Mouse (Mus musculus) lung, postnatal 25 days (tissue): ENCODE results near the gene Gm13889.

Experiments
- DNase-seq: peaks from one replicate; pipeline ENCODE4 v3.0.0; 2022; ENCODE audit warnings: low spot score

The Gm13889 gene

DNA sequence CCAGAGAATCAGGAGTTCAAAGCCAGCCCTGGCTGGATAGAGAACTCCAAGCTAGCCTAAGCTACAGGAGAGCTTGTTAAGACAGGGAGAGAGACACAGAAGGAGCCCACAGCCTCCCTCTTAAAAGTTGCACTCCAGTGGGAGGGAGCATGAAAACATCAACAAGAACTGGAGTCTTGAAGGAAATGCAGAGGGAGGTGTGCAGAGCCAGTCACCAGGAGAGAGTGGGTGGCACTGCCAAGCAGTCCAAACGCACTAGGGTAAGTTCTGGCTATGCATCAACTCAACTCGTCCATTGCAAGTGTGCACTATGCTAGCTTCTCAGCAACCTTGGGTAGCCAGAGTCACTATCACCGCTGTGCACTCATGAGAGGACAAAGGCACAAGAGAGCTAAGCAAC is 1.2 kb upstream of the Gm13889 start:
- DNase-seq, result no peak

DNA sequence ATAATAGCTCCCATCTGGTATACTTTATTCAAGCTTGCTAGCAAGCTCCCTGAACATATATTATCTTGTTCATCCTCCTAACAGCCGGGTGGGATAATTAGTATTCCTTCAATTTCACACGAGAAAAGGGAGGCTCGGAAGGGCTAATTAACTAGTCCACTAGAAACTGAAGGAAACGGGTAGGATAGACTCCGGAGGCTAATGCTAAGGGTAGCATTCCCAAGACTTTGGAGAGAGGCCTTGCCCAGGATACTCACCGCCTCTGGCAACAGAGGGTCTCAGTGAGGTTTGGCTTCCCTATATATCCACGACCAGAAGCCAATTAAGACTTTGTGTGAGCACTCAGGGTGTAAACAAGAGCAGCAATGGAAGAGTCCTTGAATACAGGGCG is 779 bp upstream of the Gm13889 start:
- no peak for DNase-seq

DNA sequence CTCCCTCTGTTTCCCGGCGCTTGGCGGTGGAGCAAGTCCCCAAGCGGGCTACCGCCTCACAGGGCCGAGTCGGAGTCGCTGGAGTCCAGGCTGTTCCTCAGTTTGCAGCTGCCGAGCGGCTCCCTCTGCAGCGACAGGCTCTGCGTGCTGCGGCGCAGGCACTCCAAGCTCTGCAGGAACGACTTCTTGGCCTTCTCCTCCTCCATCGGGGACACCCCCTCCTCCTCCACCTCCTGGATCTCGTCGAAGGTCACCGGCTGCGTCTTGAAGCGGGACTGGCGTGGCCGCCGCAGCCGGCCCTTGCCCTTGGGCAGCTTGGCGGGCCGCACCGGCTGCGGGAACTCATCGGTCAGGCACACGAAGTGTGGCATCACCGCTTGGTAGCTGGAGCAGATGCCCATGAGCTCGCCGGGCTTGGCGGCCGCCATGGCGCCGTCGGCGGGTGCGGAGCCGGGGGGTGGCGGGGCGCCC is 635 bp downstream of the Gm13889 start:
- peak; percentile 26 for DNase-seq

DNA sequence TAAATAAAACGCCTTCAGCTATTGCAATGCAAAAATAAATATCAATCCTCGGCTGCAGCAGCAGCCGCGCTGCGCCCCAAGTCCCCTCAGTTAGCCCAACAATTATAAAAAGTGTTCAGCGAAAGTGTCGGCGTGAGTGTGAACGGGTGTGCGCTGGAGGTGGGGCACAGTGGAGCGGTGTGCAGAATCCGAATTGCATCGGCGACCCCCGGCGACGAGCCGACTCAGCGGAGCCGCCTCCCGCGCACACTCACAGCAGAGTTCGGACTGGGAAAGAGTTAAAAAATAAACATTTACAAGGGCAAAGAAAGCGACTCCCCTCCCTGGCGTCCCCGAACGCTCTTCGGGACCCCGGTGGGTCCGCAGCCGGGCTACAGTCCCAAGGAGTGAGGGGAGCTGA is 1.1 kb downstream of the Gm13889 start:
- DNase-seq, result no peak

DNA sequence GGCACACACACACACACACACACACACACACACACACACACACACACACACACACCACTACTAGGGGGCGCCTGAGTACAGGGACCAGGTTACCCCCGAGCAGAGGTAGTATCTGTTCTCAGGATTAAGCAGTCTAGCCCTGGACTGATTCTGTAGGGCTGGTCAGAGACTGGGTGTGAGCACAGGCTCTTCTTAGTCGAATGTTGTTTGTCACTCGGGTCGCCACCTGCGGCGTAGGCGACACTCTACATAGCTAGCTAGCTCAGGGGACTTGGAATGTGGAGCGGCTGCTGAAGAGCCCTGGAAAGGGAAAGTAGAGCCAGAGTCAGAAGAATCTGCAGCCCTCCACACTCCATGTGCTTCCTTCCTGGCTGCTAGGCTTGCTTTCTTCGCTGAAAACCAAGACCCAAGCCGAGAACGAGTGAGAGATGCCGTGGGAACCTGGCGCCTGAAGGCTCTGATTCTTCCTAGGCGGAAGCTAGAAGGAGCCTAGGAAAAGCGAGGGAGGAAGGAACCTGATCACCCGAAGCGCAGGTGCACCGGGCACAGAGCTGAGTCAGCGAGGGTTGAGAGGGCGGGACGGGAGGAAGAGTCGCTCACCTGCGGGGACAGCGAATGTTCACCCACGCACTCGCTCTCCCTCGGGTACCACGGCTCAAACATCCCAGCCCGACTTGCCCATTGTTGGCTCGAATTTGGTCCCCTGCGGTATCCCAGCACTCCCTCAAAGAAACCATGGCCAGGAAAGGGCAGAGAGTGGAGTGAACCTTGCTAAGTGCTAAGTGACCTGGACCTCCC is 2.0 kb downstream of the Gm13889 start:
- DNase-seq, result no peak

DNA sequence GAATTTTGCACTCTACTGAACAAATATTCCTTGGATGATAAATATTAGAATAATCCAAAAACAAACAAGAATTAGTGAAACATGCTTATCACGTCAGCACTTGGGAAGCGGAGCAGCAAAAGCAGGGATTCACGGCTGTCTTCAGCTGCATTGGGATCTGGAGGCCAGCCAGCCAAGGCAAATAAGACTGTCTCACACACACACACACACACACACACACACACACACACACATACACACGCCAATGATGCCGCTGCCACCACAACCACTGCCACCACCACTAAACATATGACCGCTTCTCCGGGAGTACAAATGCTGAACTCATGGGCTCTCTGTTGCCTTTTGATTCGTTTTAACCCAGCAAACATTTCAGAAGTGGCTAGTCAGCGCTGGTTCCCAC is 3.3 kb downstream of the Gm13889 start:
- DNase-seq, result no peak

DNA sequence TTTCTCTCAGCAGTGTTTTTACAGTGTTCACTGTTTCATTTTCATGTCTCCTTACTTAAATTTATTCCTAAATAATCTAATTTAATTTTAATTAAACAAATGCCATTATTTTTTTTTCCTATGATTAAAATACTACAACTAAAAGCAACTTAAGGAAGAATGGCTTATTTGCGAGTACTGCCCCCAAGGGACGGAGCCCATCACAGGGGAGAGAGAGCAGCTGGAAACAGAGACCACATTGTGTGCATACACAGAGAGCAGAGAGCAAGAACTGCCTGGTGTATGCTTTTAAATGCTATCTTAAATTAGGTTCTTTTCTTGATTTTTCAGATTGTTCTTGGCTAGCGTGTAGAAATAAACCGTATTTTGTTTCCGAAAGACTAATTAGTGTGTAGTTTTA is 10.0 kb downstream of the Gm13889 start:
- no peak for DNase-seq

DNA sequence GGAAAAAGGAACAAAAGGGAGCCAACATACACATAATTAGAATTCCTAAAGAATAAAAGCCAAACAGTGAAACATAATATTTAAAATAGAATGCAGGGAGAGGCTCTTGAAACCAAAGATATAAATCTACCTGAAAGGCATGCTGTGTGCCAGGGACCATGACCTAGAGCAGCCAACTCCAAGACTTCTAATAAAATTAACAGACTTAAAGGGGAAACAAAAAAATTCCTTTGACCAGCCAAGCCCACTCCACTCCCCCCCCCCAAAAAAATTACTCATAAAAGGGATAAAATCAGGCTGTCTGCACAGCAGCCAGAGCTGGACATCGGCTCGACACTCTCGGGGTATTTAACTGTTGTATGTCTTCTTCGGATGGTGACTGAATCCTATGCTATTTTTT is 12.1 kb downstream of the Gm13889 start:
- DNase-seq, result no peak

DNA sequence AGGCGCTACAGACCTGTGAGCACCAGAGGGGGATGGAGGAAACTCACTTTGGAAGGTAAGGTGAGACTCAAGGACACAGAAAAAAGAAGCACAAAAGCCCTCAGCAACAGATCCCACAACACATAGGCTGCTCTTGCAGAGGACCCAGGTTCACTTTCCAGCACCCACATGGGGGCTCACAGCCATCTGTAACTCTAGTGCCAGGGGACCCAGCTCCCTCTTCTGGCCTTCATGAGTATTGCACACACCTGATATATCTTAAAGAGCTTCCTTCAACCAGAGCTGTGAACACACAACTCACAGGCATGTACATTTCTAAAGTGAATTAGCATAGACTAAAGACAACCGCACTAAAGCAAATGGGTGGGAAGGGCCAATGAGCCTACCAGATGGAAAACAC is 12.9 kb downstream of the Gm13889 start:
- no peak for DNase-seq

DNA sequence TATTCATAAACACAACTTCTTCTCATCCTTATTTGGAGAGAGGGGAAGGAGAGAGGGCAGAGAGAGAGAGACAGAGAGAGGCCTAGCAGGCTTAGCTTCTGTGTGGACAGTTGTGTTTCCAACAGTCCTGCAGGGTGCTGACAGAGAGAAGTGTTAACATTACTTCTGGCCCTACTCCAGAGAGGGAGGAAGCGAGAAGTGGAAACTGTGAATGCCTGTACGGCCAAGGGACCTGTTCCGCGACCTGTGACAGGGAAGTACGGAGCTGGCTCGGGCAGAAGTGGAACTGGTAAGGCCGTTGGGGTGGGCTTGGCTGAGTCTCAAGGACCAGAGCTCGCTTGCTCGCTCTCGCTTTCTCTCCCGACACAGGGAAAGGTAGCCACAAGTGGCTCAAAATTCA is 15.3 kb downstream of the Gm13889 start:
- DNase-seq, result peak; percentile 57

DNA sequence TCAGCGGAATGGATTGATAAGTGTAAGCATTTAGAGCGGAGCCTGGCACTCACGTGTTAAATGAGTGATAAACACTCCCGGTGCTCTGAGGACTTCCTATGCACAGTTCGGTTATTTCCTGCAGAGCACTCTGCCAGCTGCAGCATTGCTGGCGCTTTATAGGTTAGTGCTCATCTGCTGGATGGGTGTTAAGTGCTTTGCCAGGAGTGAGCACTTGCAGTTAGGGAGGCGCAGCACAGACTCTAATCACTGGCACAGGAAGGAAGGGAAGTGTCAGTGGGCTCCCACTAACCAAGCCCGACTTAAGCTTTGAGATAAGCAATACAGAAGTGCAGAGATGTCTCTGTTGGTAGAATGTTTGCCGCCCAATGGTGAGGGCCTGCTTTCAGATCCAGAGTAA is 18.5 kb downstream of the Gm13889 start:
- no peak for DNase-seq

DNA sequence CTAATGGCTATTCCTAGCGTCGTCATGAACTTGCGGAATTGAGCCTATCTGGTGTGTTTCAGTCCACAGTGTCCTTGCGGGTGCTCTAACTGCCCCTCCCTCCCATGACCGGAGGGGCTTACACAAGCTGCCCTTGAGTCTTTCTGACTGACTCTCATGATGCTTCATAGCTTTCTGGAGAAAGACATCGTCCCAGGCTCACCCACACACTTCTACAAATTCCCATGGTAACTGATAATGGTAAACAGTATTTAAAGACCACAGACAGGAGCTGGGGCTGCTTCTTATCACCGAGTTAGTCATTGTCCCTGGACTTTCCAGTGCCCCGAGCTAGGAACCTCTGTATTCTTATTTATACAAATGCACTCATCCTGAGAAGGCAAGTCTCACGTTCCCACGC is 28.1 kb downstream of the Gm13889 start:
- DNase-seq, result no peak

DNA sequence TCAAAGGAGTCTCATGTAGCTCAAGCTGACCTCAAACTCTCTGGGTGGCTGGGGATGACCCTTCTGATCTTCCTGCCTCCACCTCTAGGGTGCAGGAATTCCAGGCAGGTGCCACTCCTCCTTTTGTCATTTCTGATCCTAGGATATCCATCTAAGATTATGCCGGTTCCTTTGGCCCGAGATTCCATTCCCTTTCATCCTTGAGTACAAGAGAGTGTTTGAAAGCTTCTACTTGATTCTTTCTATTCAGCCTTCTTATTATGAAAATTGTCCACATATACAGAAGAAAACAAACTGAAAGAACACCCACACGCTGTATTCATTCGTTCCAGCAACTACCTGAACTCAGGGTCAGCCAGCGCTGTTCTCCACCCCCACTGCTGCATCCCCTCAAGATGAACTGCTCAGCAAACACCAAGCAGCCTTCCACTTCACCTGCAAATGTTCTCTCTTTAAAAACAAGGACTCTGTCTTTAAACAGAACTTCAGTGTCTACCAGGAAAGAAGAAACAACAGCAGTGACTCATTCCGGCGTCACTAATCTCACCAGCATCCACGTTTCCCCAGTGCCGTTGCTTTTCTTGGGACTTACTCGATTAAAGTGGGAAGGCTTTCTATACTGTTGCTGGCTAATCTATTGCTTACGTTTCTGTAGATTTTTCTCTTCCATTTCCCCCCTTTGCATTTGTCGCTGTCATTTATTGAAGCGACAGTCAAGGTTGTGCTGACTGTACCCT is 29.1 kb downstream of the Gm13889 start:
- no peak for DNase-seq

DNA sequence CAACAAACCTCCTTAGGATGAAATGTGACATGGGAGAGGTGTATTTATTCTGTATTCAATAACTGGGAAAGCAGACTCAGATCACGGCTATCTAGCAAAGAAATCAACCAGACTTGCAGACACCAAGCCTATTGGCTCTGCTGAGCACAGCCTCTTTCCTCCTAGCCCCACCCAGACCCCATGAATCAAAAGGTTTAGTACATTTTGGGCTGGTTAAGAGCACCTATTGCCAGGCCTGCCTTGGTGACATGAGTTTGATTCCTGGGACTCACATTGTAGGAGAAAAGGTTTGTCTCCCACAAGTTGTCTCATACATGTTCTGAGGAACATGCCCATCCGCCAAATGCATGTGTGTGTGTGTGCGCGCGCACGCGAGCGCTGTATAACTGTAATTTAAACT is 30.9 kb downstream of the Gm13889 start:
- no peak for DNase-seq

DNA sequence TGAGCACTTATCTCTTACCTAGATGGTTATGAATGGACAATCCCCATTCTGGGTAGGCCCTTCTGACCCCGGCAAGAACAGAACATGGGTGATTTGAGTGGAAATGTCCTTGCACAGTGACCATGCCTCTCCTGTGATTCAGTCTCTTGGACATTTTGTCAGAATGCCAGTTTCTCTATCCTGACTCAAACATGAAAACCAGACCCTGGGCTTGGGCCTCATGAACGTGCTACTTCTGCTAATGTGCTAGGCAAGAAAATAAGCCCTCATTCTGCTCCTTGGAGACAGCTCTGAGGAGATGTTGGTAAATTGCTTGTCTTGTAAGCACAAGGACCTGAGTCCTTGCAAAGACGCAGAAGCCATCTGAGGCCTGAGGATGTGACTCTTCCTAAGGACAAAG is 37.9 kb downstream of the Gm13889 start:
- DNase-seq, result no peak

DNA sequence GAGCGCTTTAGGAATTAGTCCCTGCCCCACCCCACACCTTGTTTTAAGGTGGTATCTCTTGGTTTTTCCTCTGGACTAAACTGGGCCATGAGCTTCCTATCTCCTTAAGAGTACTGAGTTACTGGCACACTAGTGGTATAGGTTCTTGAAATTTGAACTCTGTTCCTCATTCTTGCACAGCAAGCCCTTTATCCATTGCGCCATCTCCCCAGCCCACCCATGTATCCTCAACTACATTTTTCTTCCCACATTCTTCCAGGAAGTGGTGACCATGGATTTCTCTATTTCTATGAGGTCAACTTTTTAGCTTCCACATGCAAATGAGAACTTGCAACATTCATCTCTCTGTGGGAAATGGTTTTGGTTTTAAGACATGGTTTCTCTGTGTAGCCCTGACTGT is 43.4 kb downstream of the Gm13889 start:
- no peak for DNase-seq

DNA sequence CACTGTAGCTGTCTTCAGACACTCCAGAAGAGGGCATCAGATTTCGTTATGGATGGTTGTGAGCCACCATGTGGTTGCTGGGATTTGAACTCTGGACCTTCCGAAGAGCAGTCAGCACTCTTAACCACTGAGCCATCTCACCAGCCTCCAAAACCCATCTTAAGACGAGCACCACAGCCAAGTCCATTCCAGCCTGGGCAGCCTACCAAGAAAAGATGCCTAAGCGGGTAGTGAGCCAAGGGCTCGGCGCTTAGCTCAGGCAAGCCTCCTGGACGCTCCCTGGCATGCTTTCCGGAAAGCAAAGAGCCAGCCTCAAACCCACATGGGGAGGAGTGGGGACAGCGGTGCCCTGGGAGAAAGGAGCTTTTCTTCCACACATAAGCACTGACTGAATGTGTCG is 45.1 kb downstream of the Gm13889 start:
- DNase-seq, result peak; percentile 31

DNA sequence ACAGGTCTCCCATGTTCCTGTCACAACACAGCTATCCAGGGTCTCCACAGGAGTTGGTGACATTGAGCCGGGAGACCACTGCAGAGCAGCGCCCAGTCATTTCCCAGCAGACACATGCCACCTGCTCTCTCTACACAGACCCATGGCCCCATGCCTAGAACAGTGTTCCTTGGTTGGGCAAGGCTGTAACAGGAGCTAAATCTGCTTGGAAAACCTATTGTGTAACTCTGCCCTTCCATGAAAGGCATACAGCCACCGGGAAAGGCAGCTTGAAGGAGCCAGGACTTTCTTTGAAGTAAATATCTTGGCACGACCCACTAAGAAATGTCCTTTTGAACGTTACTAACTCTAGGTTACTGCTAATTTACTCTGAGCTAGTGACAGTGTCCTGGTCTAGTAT is 47.3 kb downstream of the Gm13889 start:
- DNase-seq, result peak; percentile 54

DNA sequence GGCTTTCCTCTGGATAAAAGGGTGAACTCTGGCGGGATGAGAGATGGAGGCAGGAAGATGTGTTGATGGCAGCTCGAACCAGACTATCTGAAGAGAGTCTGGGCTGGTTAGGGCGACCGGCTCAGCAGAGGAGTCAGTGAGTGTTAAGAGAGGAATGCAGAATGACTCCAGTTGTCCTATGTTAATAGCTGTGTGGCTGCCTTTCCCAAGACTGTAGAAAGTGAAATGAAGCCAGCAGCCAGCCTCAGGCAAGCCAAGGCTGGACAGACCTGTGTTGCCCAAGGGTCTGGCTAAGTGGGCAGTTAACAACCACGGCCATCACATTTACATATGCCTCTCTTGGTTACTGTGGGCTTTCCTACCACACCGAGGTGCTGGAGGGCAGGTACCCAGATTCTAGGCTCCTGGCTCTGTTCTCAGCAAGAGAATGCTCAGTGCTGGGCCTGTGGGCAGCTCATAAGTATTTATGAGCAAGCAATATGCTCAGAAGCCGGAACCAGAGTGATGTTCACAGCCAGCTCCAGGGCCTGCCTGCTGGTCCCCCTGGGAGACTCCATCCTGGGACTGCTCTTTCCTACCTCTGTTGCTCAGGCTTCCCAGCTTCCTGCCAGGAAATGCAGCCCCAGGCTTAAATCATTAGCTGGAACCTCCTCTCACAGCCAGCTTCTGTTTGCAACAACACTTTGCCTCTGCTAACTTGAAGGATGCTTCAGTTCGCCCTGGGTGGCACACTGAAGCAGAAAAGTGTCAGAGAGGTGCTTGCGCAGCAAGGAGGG is 49.3 kb downstream of the Gm13889 start:
- no peak for DNase-seq

DNA sequence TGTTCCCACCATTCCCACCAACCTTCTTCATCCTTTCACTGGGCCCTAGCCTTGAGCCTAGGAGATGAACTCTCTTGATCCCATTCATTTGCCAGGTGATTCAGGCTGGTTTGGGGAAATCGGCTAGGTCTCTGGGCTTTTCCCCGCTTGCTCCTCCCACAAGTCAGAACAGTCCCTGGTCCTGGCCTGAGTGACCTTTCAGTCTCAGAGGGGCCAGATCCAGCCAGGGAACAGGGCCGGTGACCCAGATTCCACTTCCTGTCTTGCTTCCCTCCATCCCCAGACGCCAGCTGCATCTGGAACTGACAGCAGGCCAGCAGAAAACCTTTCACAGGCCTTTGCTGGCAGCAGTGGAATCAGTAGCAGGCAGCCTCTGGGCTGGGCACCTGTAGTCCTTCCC is 50.7 kb downstream of the Gm13889 start:
- peak; percentile 26 for DNase-seq
